Mouse (Mus musculus): Measurements from ENCODE around the gene Marc2. TPM values are rescaled to one million over a fixed set of nuclear protein-coding genes. Genes with fewer than 3 reads are reported as not detected.
A peak's percentile ranks its signal among the peaks of the same experiment; 100 is the strongest.

The Marc2 gene
- total RNA-seq, 2 experiments from 2014 or later, result 117 to 122 TPM

DNA sequence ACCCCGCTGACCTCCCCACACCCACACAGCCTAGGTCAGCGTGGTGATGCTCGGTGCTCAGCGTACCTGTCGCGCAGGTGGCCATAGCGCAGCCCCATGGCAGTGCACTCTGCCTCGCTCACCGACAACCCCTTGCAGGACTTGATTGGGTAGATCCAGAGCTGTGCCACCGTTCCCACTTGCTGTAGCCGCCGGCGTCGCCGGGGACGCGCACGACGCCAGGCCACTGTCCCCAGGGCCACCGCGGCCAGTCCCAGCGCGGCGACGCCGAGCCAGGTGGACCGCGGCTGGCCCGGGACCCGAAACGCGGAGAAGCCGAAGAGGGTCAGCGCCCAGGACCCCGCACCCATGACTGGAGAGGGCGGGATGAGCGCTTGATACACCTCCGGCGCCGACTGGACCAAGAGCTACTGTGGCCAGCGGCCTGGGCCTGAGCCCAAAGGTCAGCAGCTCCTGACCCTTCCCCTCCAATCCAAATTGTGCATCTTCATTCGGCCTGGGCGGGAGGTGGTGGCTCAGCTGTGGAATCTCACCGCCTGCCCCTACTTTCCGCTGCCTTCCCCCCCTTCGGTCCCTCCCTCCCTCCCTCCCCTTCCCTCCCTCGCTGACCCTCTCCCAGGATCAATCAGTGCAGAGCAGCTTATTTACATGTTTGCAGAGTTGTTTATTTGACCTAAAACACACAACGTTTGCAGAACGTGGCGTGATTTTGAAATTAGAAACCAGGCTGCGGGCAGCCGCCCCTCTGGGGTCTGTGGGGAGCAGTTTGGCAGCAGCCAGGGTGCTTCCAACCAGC, 35.3 kb downstream of the Marc2 start, which contains the start of gene Marc1:
Gene Marc1, minus strand, starts transcription at position 534 of the 796 bp plus-strand sequence.
- no peak for DNase-seq (ENCODE audit: low spot score in 2 of 2)

DNA sequence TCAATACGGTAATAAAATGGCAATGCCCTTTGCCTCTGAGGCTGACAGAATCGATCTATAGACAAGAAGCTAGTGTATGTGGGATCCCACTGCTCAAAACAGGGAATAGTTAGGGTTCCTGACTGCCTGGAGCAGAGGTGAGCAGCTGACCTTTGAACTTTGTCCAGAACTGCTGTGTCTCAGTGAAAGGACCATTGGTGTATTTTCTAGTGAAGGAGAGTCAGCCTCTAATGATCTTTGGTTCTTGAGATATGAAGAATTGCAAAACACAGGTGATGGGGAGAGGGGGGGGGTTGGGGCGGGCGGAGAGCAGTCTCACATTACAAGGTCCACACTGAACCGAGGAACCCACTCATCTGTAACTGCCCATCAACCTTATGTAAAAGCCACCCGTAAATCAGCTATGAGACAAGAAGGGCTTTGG, 36.7 kb downstream of the Marc2 start:
- DNase-seq (ENCODE audit: low spot score in 2 of 2), result no peak

GRCm38 (mm10) chr1:184808418-184809012, 37.7 kb downstream of the Marc2 start:
- DNase-seq (ENCODE audit: low spot score in 2 of 2), result no peak

DNA sequence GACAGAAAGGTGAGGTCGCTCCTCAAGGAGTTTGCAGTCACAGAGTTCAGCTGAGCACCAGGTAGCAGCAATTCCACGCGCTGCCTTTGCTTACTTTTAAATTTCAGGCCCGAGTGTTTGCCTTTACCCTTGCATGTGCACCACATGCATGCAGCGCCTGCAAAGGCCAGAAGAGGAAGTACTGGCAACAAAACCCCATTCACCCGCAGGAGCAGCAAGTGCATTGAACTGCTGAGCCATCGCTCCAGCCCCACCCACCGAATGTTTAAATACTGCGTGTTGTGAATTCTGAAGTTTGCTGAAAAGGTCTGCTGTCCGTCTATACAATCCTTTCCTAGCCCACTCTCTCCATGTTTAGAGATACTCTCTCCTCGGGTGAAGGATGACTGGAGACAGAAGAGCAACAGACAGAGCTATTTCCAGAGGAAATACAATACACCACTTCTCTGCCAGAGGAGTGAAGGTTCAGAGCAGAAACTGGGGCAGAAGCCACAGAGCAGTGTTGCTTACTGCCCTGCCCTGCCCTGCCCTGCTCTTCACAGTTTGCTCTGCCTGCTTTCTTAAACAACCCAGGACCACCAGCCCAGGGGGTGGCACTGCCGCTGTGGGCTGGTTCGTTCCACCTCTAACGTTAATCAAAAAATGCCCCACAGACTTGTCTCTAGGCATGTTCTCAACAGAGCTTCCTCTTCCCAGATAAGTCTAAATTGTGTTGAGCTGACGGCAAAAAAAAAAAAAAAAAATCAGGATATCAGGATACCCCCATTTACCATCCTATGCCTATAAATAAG, 38.4 kb downstream of the Marc2 start:
- no peak for DNase-seq (ENCODE audit: low spot score in 2 of 2)

GRCm38 (mm10) chr1:184807123-184807522, 39.1 kb downstream of the Marc2 start:
- no peak for DNase-seq (ENCODE audit: low spot score in 2 of 2)

- DNase-seq (ENCODE audit: low spot score in 2 of 2), result no peak
Observed at GRCm38 (mm10) chr1:184805749-184806148, 40.5 kb downstream of the Marc2 start.

- peak in 1 of 2 experiments; percentile 16 for DNase-seq (ENCODE audit: low spot score in 2 of 2)
Observed at GRCm38 (mm10) chr1:184793163-184793876, 52.9 kb downstream of the Marc2 start.

- DNase-seq (ENCODE audit: low spot score in 2 of 2), result peak in 1 of 2 experiments; percentile 47
Observed at GRCm38 (mm10) chr1:184791109-184791508, 55.1 kb downstream of the Marc2 start.

GRCm38 (mm10) chr1:184786376-184787151, 59.7 kb downstream of the Marc2 start:
- no peak for DNase-seq (ENCODE audit: low spot score in 2 of 2)

DNA sequence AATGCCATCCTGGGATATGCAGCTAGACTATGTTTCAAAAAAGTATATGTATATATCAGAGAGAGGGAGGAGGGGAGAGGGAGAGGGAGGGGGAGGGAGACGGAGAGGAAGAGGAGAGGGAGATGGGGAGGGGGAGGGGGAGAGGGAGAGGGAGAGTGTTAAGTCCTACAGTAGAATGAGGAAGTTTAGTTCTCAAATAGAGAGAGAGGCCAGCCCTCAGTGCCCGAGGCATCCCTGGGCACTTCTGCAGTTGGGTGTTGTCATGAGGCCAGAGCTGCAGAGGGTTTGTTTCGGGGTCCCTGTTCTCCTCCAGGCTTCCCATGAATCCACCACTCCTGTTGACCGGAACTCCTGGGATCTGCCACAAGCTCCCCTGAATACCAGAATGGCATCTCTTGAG, 62.6 kb downstream of the Marc2 start:
- DNase-seq (ENCODE audit: low spot score in 2 of 2), result no peak

DNA sequence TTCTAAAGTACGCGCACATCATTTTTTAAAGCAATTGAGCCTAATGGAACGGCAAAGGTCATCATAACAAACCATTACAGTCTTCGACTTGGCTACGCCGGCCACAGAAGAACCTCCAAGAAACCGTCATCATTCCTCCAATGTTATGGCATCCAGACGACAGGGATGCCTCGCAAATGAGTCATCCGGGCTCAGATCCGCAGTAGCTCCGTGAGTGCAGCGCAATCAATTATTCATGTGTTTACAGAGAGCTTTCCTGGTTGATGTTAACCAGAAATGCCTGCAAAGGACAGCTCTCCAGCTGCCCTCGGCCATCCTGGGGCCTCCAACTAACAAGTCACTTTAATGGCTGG, 64.1 kb downstream of the Marc2 start:
- no peak for DNase-seq (ENCODE audit: low spot score in 2 of 2)

GRCm38 (mm10) chr1:184781286-184782160, 64.7 kb downstream of the Marc2 start:
- DNase-seq (ENCODE audit: low spot score in 2 of 2), result no peak

DNA sequence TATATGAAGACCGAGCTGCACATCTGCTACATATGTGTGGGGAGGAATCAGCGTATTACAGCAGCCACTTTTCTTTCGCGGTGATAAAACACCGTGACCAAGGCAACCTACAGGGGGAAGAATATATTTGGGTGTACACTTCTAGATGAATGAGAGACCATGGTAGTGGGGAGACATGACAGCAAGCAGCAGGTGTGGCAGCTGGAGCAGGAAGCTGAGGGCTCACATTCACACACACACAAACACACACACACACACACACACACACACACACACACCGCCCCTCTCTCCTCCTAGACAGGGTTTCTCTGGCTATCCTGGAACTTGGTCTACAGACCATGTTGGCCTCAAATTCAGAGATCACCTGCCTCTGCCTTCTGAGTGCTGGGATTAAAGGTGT, 68.1 kb downstream of the Marc2 start:
- no peak for DNase-seq (ENCODE audit: low spot score in 2 of 2)

DNA sequence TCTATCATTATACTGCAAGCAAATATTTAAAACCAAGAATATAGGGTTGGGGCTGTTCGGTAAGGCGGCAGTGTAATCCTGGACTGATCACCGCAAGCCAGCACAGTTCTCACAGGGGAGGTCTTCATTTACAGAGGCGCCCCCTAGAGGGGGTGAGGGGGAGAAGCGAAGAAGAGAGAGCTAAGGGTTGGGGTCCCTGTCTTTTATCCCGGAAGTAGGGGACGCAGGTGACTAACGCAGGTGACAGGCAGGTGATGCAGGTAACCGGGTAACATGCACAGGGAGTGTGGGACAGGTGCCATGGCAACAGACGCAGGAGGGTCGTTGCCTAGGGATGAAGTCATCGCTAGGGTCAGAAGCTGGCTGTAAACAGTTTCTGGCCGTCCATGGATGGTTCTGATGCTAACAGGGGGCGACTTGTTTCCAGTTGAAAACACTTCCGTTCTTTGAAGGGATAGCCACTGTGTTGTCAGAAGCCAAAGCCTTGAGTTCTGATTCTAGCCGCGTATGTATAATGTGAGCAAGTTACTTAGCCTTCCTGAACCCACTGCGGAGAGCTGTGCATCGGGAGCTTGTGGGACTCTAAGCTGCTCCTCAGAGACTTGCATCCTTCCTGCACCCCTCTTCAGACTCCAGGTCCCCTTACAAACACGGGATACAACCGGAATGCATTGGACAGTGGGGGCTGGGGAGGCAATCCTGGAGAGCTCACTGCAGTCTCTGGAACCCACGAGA, 69.0 kb downstream of the Marc2 start:
- DNase-seq (ENCODE audit: low spot score in 2 of 2), result no peak

DNA sequence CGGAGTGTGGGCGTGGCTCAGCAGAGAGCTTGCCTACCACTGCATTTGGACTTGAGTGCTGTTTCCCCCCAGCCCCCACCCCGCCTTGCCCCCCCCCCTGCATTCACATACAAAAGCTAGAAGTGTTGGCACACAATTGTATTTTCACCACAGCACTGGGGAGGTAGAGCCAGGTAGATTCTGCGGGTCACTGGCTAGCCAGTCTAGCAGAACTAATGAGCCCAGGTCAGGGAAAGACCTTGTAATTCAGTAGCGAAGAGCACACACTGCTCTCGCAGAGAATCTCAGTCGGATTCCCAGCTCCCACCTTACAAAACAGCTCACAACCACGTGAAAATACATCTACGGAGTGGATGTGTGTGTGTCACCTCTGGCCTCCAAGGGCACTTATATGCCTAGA, 71.0 kb downstream of the Marc2 start:
- DNase-seq (ENCODE audit: low spot score in 2 of 2), result no peak

GRCm38 (mm10) chr1:184771891-184772249, 74.4 kb downstream of the Marc2 start:
- DNase-seq (ENCODE audit: low spot score in 2 of 2), result no peak

DNA sequence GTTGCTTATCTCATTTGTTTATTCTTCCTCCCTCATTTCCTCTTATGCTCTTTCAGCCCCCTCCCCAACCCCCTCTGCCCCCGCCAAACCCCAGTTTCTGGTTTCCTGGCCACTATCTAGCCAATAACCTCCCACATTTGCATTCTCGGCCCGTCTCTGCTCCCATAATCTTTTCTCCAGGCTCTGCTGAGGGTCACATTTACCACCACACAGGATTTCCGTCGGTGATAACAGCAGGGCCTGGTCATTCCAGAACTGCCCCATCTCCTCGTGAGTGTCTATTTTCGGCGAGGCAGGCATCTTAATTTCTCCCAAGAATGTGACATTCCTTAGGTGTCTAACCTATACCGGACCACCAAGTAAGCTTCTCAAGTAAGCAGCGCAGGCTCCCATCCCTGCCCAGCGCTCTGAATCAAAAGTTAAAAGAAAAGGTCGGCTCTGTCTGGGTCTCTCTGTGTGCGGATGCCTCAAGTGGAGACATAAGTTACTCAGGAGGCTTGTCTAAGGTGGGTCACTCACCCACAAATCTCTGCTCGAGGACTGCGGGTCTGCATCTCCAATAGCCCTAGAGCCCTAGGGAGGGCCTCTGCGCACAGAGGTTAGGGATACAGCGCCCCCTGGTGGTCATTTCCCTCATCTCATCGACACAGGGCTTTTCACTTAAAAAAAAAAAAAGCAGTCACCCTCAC, 74.9 kb downstream of the Marc2 start:
- DNase-seq (ENCODE audit: low spot score in 2 of 2), result peak in 1 of 2 experiments; percentile 66

GRCm38 (mm10) chr1:184763866-184764265, 82.4 kb downstream of the Marc2 start:
- DNase-seq (ENCODE audit: low spot score in 2 of 2), result no peak

Data from layer of hippocampus, adult 18-20 months (tissue).